Mouse (Mus musculus) myocyte (in vitro differentiated cells): Measurements from ENCODE around the gene Olfr281. TPM values are rescaled to one million over a fixed set of nuclear protein-coding genes. Genes with fewer than 3 reads are reported as not detected.

Source experiments
- H3K27me3 ChIP-seq: one replicate; pipeline ENCODE4 v1.6.1; 2011; ENCODE audit not compliant: control insufficient read depth, insufficient read depth, insufficient read length
- H3K36me3 ChIP-seq: one replicate; pipeline ENCODE4 v1.6.1; 2011; ENCODE audit not compliant: control insufficient read depth, insufficient read depth
- H3K4me2 ChIP-seq: one replicate; pipeline ENCODE4 v1.6.1; 2011; ENCODE audit warnings: low read depth, control low read depth
- H3K4me3 ChIP-seq: one replicate; pipeline ENCODE4 v1.5.1; 2011; ENCODE audit warnings: mild to moderate bottlenecking, control low read depth, moderate library complexity
- H3K79me2 ChIP-seq: one replicate; pipeline ENCODE4 v1.6.1; 2011; ENCODE audit not compliant: control insufficient read depth, insufficient read depth
- H3ac ChIP-seq: one replicate; pipeline ENCODE4 v1.6.1; 2011; ENCODE audit not compliant: control insufficient read depth, insufficient read length
- CEBPB ChIP-seq: IDR thresholded peaks from 2 replicates; pipeline ENCODE4 v1.6.1; 2011; ENCODE audit warnings: mild to moderate bottlenecking, moderate library complexity; ENCODE audit not compliant: poor library complexity, insufficient read depth, severe bottlenecking
- E2F4 ChIP-seq: IDR thresholded peaks from one replicate; pipeline ENCODE4 v1.6.1; 2011; ENCODE audit warnings: mild to moderate bottlenecking, control low read depth, moderate library complexity; ENCODE audit not compliant: insufficient read depth
- MAX ChIP-seq: IDR thresholded peaks from one replicate; pipeline ENCODE4 v1.6.1; 2011; ENCODE audit warnings: low read depth, mild to moderate bottlenecking, control low read depth
- MYOD1 ChIP-seq, 3 experiments: IDR thresholded peaks; one replicate each; pipeline ENCODE4 v1.6.1; 2011; ENCODE audit warnings: control low read depth in 2 of 3, low read depth in 2 of 3, mild to moderate bottlenecking in 2 of 3, moderate library complexity in 1 of 3; ENCODE audit not compliant: insufficient read length in 2 of 3, control insufficient read depth in 1 of 3
- MYOG ChIP-seq, 3 experiments: IDR thresholded peaks; one replicate each; pipeline ENCODE4 v1.6.1; 2011; ENCODE audit warnings: control low read depth in 2 of 3, low read depth in 2 of 3, mild to moderate bottlenecking in 2 of 3; ENCODE audit not compliant: insufficient read length in 2 of 3, control insufficient read depth in 1 of 3, insufficient read depth in 1 of 3
- POLR2A ChIP-seq: IDR thresholded peaks from one replicate; pipeline ENCODE4 v1.6.1; 2011; ENCODE audit warnings: low read depth, mild to moderate bottlenecking, control low read depth, moderate library complexity; ENCODE audit not compliant: insufficient read length
- POLR2AphosphoS2 ChIP-seq: IDR thresholded peaks from one replicate; pipeline ENCODE4 v1.6.1; 2011; ENCODE audit warnings: low read depth, control low read depth; ENCODE audit not compliant: insufficient read length
- REST ChIP-seq: IDR thresholded peaks from one replicate; pipeline ENCODE4 v1.6.1; 2011; ENCODE audit warnings: mild to moderate bottlenecking, control low read depth, moderate library complexity; ENCODE audit not compliant: insufficient read depth, insufficient read length
- SRF ChIP-seq: IDR thresholded peaks from one replicate; pipeline ENCODE4 v1.6.1; 2011; ENCODE audit warnings: low read depth; ENCODE audit not compliant: control insufficient read depth, insufficient read length
- TCF12 ChIP-seq: IDR thresholded peaks from one replicate; pipeline ENCODE4 v1.6.1; 2011; ENCODE audit warnings: mild to moderate bottlenecking, control low read depth; ENCODE audit not compliant: poor library complexity, insufficient read depth, severe bottlenecking
- TCF3 ChIP-seq: IDR thresholded peaks from one replicate; pipeline ENCODE4 v1.6.1; 2011; ENCODE audit warnings: low read depth, control low read depth; ENCODE audit not compliant: insufficient read length
- USF1 ChIP-seq: IDR thresholded peaks from one replicate; pipeline ENCODE4 v1.6.1; 2011; ENCODE audit warnings: low read depth, mild to moderate bottlenecking, control low read depth, moderate library complexity
- polyA plus RNA-seq: library from polyadenylated mRNA; unstranded; fragments of >200 nt; fragmentation: generic; extraction: Trizol; gene quantifications from one replicate; pipeline ENCODE4 v1.2.1, GENCODE M21; 2012; ENCODE audit warnings: missing spikeins

Gene Olfr281
- polyA plus RNA-seq, 1 experiment = not detected

DNA sequence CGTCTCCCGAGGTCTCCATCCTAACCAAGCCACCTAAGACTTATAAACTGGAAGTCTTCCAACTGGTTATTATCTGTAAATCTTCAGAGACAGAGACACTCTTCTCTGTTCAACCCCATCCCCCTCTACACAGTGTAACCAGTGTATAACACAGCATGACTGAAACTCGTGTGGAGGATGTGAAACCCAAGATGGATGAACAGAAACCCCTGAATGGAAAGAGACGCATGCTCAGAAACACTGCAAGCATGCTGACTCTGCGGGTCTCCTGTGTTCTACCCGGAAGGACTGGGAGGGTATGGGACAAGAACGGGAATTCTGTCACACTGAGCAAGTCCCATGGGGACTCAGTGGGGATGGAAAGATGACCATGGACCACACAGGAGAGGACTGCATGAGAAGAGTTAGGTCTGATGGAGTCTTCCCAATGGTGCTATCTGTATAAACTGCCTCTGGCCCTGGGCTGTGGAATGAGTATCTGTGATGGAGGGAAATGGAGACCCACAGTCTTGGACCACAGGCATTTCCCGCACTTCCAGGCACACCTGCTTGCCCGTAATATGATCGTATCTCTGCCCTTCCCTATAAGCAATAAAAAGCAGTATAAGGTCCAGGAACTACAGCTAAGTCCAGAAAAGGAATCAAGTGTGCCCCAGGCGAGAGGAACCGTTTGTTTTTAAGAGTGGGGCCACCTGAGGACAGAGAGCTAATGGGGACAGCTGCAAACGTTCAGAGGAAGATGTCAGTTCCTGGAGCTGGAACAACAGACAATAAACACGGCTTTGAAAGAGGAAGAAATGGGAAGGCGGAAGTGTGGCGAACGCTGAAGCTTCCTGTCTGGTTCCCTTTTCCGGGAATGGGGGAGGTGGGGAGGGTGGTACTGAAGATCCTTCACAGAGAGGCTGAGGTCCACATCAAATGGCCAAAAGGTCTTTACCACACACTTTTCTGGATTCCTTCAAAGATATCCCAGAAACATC lies 31.8 kb downstream of the Olfr281 start:
- Histone ChIP-seq H3K79me2 (no peaks in the 10 kb centered on the region), H3K4me3 (no peak overlapping the region), H3ac (no peak overlapping the region), H3K36me3 (no peaks in the 10 kb centered on the region), H3K27me3 (peaks cover 49% of the 10 kb centered on the region), H3K4me2 (peak overlapping the region; percentile 19)
- TF ChIP-seq MYOG (IDR thresholded peaks at IDR 0.05; ENCODE audit: control insufficient read depth in 1 of 3, insufficient read depth in 1 of 3, insufficient read length in 2 of 3, low read depth in 2 of 3) (no peak), USF1 (no peak), MYOD1 (IDR thresholded peaks at IDR 0.05; ENCODE audit: control insufficient read depth in 1 of 3, insufficient read length in 2 of 3, low read depth in 2 of 3) (no peak), MAX (no peak), TCF12 (no peak), CEBPB (no peak), E2F4 (no peak), REST (no peak), SRF (no peak), POLR2AphosphoS2 (no peak), POLR2A (no peak), TCF3 (no peak)

DNA sequence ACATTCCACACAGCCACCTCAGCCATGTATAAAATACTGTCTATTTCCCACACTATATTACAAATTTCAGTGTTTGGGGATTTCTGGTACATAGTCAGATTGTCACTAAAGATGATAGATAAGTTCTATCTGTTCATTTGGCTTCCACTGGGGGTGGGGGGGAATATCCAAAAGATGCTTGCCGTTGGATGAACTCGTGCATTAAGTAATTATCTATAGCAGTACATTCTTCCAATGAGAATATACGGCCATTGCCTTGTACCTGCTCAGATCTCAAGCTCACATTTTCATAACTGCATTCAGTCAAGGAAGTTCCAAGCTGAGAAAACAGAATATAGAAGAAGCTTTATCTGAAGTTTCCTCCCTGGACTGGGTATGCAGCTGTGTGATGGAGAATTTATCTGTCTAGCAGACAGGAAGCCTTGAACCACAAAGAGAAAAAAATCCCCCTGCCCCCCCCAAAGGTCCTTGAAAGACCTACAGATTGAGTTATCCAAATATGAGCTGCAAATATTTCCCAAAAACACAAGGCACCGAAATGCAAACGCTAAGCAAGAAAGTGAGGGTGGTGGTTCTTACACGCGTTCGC lies 34.1 kb downstream of the Olfr281 start:
- Histone ChIP-seq H3ac (no peak overlapping the region), H3K4me2 (no peak overlapping the region), H3K27me3 (peaks cover 27% of the 10 kb centered on the region), H3K36me3 (no peaks in the 10 kb centered on the region), H3K79me2 (no peaks in the 10 kb centered on the region), H3K4me3 (no peak overlapping the region)
- TF ChIP-seq E2F4 = no peak
- no peak for TF ChIP-seq SRF
- TF ChIP-seq REST = no peak
- TF ChIP-seq MYOG (IDR thresholded peaks at IDR 0.05; ENCODE audit: control insufficient read depth in 1 of 3, insufficient read depth in 1 of 3, insufficient read length in 2 of 3, low read depth in 2 of 3) = no peak
- no peak for TF ChIP-seq MYOD1 (IDR thresholded peaks at IDR 0.05; ENCODE audit: control insufficient read depth in 1 of 3, insufficient read length in 2 of 3, low read depth in 2 of 3)
- TF ChIP-seq TCF3 = no peak
- TF ChIP-seq TCF12 = no peak
- TF ChIP-seq USF1 = no peak
- no peak for TF ChIP-seq CEBPB
- no peak for TF ChIP-seq POLR2A
- no peak for TF ChIP-seq MAX
- no peak for TF ChIP-seq POLR2AphosphoS2

DNA sequence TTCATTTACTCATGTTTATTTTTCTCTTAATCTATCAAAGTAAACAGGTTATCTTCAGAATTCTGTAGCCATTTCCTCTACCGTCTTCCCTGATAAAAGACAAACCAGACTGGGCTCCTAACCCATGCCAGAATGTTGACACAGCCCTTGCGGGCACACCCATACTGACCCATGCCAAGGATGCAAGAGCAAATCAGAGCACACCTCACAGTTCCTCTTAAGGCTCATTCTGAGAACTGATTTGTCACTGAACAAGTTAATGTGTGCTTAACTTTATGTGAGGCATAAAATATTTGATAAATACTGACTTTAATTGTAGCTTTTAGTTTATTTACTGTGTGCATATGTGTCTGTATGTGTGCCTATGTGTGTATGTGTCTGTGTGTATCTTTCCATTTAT lies 38.9 kb downstream of the Olfr281 start:
- Histone ChIP-seq H3K36me3 (no peaks in the 10 kb centered on the region), H3K4me2 (no peak overlapping the region), H3K27me3 (peaks cover 25% of the 10 kb centered on the region), H3K79me2 (no peaks in the 10 kb centered on the region), H3K4me3 (no peak overlapping the region), H3ac (no peak overlapping the region)
- TF ChIP-seq MYOG (IDR thresholded peaks at IDR 0.05; ENCODE audit: control insufficient read depth in 1 of 3, insufficient read depth in 1 of 3, insufficient read length in 2 of 3, low read depth in 2 of 3) = no peak
- no peak for TF ChIP-seq MYOD1 (IDR thresholded peaks at IDR 0.05; ENCODE audit: control insufficient read depth in 1 of 3, insufficient read length in 2 of 3, low read depth in 2 of 3)
- TF ChIP-seq SRF = no peak
- no peak for TF ChIP-seq REST
- TF ChIP-seq POLR2AphosphoS2 = no peak
- no peak for TF ChIP-seq TCF3

DNA sequence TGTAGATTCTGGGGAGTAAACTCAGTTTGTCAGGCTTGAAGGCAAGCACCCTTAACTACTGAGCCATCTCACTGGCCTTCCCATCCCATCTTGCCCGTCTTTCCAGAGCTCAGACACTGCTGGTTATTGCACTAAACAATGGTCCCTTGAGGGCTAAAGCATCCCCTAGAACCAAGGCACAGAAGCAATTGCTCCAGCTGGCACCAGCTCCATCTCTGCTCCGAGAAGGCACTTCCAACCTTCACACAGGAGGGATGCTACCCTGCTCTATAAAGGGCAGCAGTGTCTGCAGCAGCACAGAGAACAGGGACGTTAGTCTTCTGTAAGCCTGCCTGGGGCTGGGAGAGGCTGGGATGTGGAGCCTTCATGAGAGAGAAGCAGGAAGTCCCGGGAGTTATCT lies 39.7 kb downstream of the Olfr281 start, which contains the start of gene Olfr279:
Gene Olfr279 (plus strand): TSS at position 301 of the 400 bp plus-strand sequence.
- H3K4me3 ChIP-seq = no peak within 1 kb of the TSS
- H3K4me2 ChIP-seq = no peak within 1 kb of the TSS
- H3K36me3 ChIP-seq = no peaks in the 10 kb centered on the region
- H3ac ChIP-seq = no peak within 1 kb of the TSS
- H3K79me2 ChIP-seq = no peaks in the 10 kb centered on the region
- TF ChIP-seq POLR2A (no peak), TCF12 (no peak), MYOD1 (IDR thresholded peaks at IDR 0.05; ENCODE audit: control insufficient read depth in 1 of 3, insufficient read length in 2 of 3, low read depth in 2 of 3) (no peak), E2F4 (no peak)
- H3K27me3 ChIP-seq = peaks cover 25% of the 10 kb centered on the region
